Mouse (Mus musculus) kidney, adult 18-20 months (tissue): ENCODE data around the gene Ugt1a7c.
"Not testable (repeated sequence)": the region's sequence is repeated elsewhere in the genome, so short reads cannot be mapped to it uniquely, and the experiment has no call there.

Source experiments
- DNase-seq: peaks from one replicate; pipeline ENCODE4 v3.0.0; 2021

Gene Ugt1a7c

GRCm38 (mm10) chr1:88094941-88095492 lies at the start of gene Ugt1a7c:
Ugt1a7c (plus strand) TSS chr1:88095062.
- peak; percentile 37 for DNase-seq

- not testable (repeated sequence) for DNase-seq
These were observed 47.5 kb upstream of the Ugt1a7c start for GRCm38 (mm10) chr1:88047408-88047807.

GRCm38 (mm10) chr1:88055088-88055487 lies 39.8 kb upstream of the Ugt1a7c start, which contains the start of gene Ugt1a10:
Ugt1a10 (plus strand) TSS chr1:88055388.
- no peak for DNase-seq

GRCm38 (mm10) chr1:88066472-88067102 lies 28.3 kb upstream of the Ugt1a7c start:
- not testable (repeated sequence) for DNase-seq

GRCm38 (mm10) chr1:88070495-88070894 lies 24.4 kb upstream of the Ugt1a7c start, which contains the start of gene Ugt1a9:
Ugt1a9 (plus strand) TSS chr1:88070800.
- DNase-seq: no peak

GRCm38 (mm10) chr1:88070902-88071301 lies 24.0 kb upstream of the Ugt1a7c start:
- DNase-seq: no peak

GRCm38 (mm10) chr1:88074471-88074870 lies 20.4 kb upstream of the Ugt1a7c start:
- no peak for DNase-seq

GRCm38 (mm10) chr1:88077128-88077527 lies 17.7 kb upstream of the Ugt1a7c start:
- DNase-seq: no peak

- no peak for DNase-seq
These were observed 13.2 kb upstream of the Ugt1a7c start for GRCm38 (mm10) chr1:88081670-88082069.

GRCm38 (mm10) chr1:88086125-88086524 lies 8.7 kb upstream of the Ugt1a7c start:
- DNase-seq: no peak

- no peak for DNase-seq
These were observed 7.3 kb upstream of the Ugt1a7c start, which contains the start of gene Ugt1a8 for GRCm38 (mm10) chr1:88087513-88087912. Ugt1a8 (plus strand) TSS chr1:88087813.

- no peak for DNase-seq
These were observed 2.5 kb upstream of the Ugt1a7c start for GRCm38 (mm10) chr1:88092341-88092740.

GRCm38 (mm10) chr1:88094270-88094676 lies 589 bp upstream of the Ugt1a7c start:
- DNase-seq: peak; percentile 45

- not testable (repeated sequence) for DNase-seq
These were observed 3.7 kb downstream of the Ugt1a7c start for GRCm38 (mm10) chr1:88098546-88098945.

- not testable (repeated sequence) for DNase-seq
These were observed 4.8 kb downstream of the Ugt1a7c start for GRCm38 (mm10) chr1:88099691-88100090.

- DNase-seq: not testable (repeated sequence)
These were observed 8.2 kb downstream of the Ugt1a7c start, which contains the start of gene Ugt1a6b for GRCm38 (mm10) chr1:88103019-88103418. Ugt1a6b (plus strand) TSS chr1:88103252.

GRCm38 (mm10) chr1:88103697-88104468 lies 9.0 kb downstream of the Ugt1a7c start:
- DNase-seq: not testable (repeated sequence)

- DNase-seq: no peak
These were observed 10.0 kb downstream of the Ugt1a7c start for GRCm38 (mm10) chr1:88104667-88105430.

- DNase-seq: no peak
These were observed 10.8 kb downstream of the Ugt1a7c start for GRCm38 (mm10) chr1:88105656-88106055.

GRCm38 (mm10) chr1:88109027-88109557 lies 14.2 kb downstream of the Ugt1a7c start:
- not testable (repeated sequence) for DNase-seq

- DNase-seq: not testable (repeated sequence)
These were observed 14.7 kb downstream of the Ugt1a7c start for GRCm38 (mm10) chr1:88109604-88110003.

GRCm38 (mm10) chr1:88112769-88113168 lies 17.9 kb downstream of the Ugt1a7c start:
- DNase-seq: not testable (repeated sequence)
